ENCODE assay signal across 9 mouse cellular contexts in the genomic region with DNA sequence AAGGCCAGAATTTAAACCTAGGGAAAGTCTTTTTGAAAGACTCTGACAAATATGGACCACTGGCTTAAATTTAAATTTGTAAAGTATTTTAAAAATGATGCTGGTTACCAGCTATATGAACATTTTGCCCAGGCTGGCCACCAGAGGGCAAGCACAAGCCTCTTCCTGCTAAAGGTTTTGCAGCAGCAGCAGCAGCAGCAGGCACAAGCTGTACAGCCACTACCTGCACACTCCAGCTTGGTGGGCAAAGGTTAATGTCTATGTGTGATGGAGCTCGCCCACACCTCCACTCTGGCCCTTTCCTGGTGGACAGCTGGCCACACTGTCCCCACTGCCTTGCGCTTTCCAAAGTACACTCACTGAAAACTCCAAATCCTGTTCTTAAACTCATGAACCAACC. TPM values are rescaled to one million over a fixed set of nuclear protein-coding genes. Genes with fewer than 3 reads are reported as not detected.
A peak's percentile ranks its signal among the peaks of the same experiment; 100 is the strongest.
DNase-seq lines count a peak whose midpoint lies in the region; ATAC-seq and TF ChIP-seq lines count a peak whose summit lies in the region.
"Had no signal": no experiment of that assay in that cellular context is flagged by ENCODE, and none has a peak within 500 bp of the region (broad histone marks: within the 10 kb centered on the region; RNA-seq: fewer than 3 reads in every experiment).

No protein-coding gene starts in this region.

- peak; percentile 68 for ATAC-seq in frontal cortex, adult (ENCODE audit: low TSS enrichment)
- ATAC-seq in forebrain, embryonic 13.5 days, result peak; percentile 70
- 0 out of 2 replicates have a peak, but pooled peaks have one; percentile 50 for ATAC-seq in midbrain, embryonic 14.5 days (ENCODE audit: low FRiP score, low TSS enrichment)

- 87% methylated on average over 2 of the region's 2 CpGs for WGBS in forebrain, embryonic 13.5 days
- 87% methylated on average over 2 of the region's 2 CpGs for WGBS in midbrain, embryonic 14.5 days

- peak; percentile 38; the same call in 1 of the 2 replicates for TF ChIP-seq CTCF in E14TG2a.4 (conservative IDR thresholded peaks at IDR 0.05; ENCODE audit: low read length)

- no peaks in the 10 kb centered on the region for H3K4me1 ChIP-seq in E14TG2a.4 (replicated peaks; ENCODE audit: low read depth, low read length)
- H3K4me1 ChIP-seq in forebrain, embryonic 13.5 days, result no peaks in the 10 kb centered on the region
- H3K4me1 ChIP-seq in midbrain, embryonic 14.5 days (ENCODE audit: control insufficient read depth, insufficient read depth, low read length), result no peaks in the 10 kb centered on the region

- H3K4me2 ChIP-seq in forebrain, embryonic 13.5 days, result no peak overlapping the region
- H3K4me2 ChIP-seq in midbrain, embryonic 14.5 days (ENCODE audit: low read length), result no peak overlapping the region

- H3K9ac ChIP-seq in forebrain, embryonic 13.5 days, result no peak overlapping the region
- H3K9ac ChIP-seq in midbrain, embryonic 14.5 days (replicated peaks; ENCODE audit: low read length), result no peak overlapping the region

- DNase-seq in frontal cortex, postnatal 14 days (ENCODE audit: low spot score in 2 of 2), result no peak
- DNase-seq in kidney, postnatal 36 days, result peak; percentile 51 to 66
- peak; percentile 82 for DNase-seq in midbrain, embryonic 14.5 days
- no peak for DNase-seq in layer of hippocampus, adult 11-12 months (ENCODE audit: low spot score)
- no peak for DNase-seq in Muller cell, postnatal 12 days (ENCODE audit: inconsistent ontology term)

- H3K27ac ChIP-seq in forebrain, embryonic 13.5 days, result no peak overlapping the region
- no peak overlapping the region for H3K27ac ChIP-seq in midbrain, embryonic 14.5 days (replicated peaks; ENCODE audit: low read depth, low read length)
- H3K27ac ChIP-seq: macrophage had no signal

- no peaks in the 10 kb centered on the region for H3K9me3 ChIP-seq in E14TG2a.4 (ENCODE audit: low read length)
- H3K9me3 ChIP-seq in forebrain, embryonic 13.5 days (replicated peaks), result no peaks in the 10 kb centered on the region
- no peaks in the 10 kb centered on the region for H3K9me3 ChIP-seq in midbrain, embryonic 14.5 days (ENCODE audit: control insufficient read depth, low read length)

- no peaks in the 10 kb centered on the region for H3K27me3 ChIP-seq in E14TG2a.4 (ENCODE audit: insufficient read depth, low read length)
- no peaks in the 10 kb centered on the region for H3K27me3 ChIP-seq in forebrain, embryonic 13.5 days
- H3K27me3 ChIP-seq in midbrain, embryonic 14.5 days (ENCODE audit: control insufficient read depth, insufficient read depth, low read length), result no peaks in the 10 kb centered on the region

- peaks cover 95% of the 10 kb centered on the region for H3K36me3 ChIP-seq in E14TG2a.4 (ENCODE audit: insufficient read depth, low read length)
- peaks cover 86% of the 10 kb centered on the region for H3K36me3 ChIP-seq in forebrain, embryonic 13.5 days (ENCODE audit: poor library complexity, severe bottlenecking)
- peaks cover 81% of the 10 kb centered on the region for H3K36me3 ChIP-seq in midbrain, embryonic 14.5 days (ENCODE audit: control insufficient read depth, insufficient read depth, low read length)

- no peak overlapping the region for H3K4me3 ChIP-seq in E14TG2a.4 (replicated peaks; ENCODE audit: low read length)
- no peak overlapping the region for H3K4me3 ChIP-seq in forebrain, embryonic 13.5 days
- H3K4me3 ChIP-seq in midbrain, embryonic 14.5 days (replicated peaks; ENCODE audit: low read depth, low read length), result no peak overlapping the region

RNA-seq across cellular contexts. Expression of a gene that starts 20.2 kb away (rescaled TPM):
- polyA plus RNA-seq in forebrain, embryonic 13.5 days (2015; fragmentation: Nextera tagmentation; extraction: Ambion mirVana), result 273 and 277 TPM in 2 replicates
- polyA plus RNA-seq in midbrain, embryonic 14.5 days (2014; fragmentation: Nextera tagmentation; extraction: Ambion mirVana), result 220 and 238 TPM in 2 replicates

RNA-seq across cellular contexts. Expression of a gene that starts 26.2 kb away (rescaled TPM):
- polyA plus RNA-seq in forebrain, embryonic 13.5 days (2015; fragmentation: Nextera tagmentation; extraction: Ambion mirVana), result 40.6 and 46.4 TPM in 2 replicates
- 48.2 and 60.3 TPM in 2 replicates for polyA plus RNA-seq in midbrain, embryonic 14.5 days (2014; fragmentation: Nextera tagmentation; extraction: Ambion mirVana)

RNA-seq across cellular contexts. Expression of a gene that starts 47.9 kb away (rescaled TPM):
- not detected in 2 replicates for polyA plus RNA-seq in forebrain, embryonic 13.5 days (2015; fragmentation: Nextera tagmentation; extraction: Ambion mirVana)
- polyA plus RNA-seq in midbrain, embryonic 14.5 days (2014; fragmentation: Nextera tagmentation; extraction: Ambion mirVana), result not detected in 2 replicates
- polyA plus RNA-seq: macrophage had no signal

Comparison
In these comparisons a context has a peak if more than half of its experiments do, and no peak if none do; other contexts are left out.
1. DNase-seq: peak in kidney, postnatal 36 days (2 of 2) and midbrain, embryonic 14.5 days (single experiment); none in frontal cortex, postnatal 14 days (0 of 2), layer of hippocampus, adult 11-12 months (single experiment) and Muller cell, postnatal 12 days (single experiment).
2. Peak in every context shown above with its lines, with median percentiles within 50 percentile points of each other: ATAC-seq.